Mouse (Mus musculus) embryonic facial prominence, embryonic 14.5 days (tissue): Measurements from ENCODE around the gene Asb7. TPM values are rescaled to one million over a fixed set of nuclear protein-coding genes. Genes with fewer than 3 reads are reported as not detected.
A peak's percentile ranks its signal among the peaks of the same experiment; 100 is the strongest.

Experiments
- ATAC-seq: fragments of 200-750 bp; cut with Nextera tagmentation; 2 replicates; pipeline ENCODE4 v1.8.0; 2017; ENCODE audit warnings: low read depth, moderate number of reproducible peaks, moderate TSS enrichment
- DNase-seq: peaks from one replicate; pipeline ENCODE4 v3.0.0-alpha.2; 2015; ENCODE audit warnings: low spot score
- H3K27ac ChIP-seq: fragments of 300-500 bp; sonication (generic); replicated peaks from 2 replicates; pipeline ENCODE4 v1.5.1; 2014; ENCODE audit warnings: low read depth, mild to moderate bottlenecking, low read length, moderate library complexity
- H3K27me3 ChIP-seq: fragments of 300-500 bp; sonication (generic); replicated peaks from 2 replicates; pipeline ENCODE4 v1.6.1; 2014; ENCODE audit warnings: low read length; ENCODE audit not compliant: control insufficient read depth, insufficient read depth
- H3K36me3 ChIP-seq: fragments of 300-500 bp; sonication (generic); 2 replicates; pipeline ENCODE4 v1.6.1; 2014; ENCODE audit warnings: low read length, mixed read lengths; ENCODE audit not compliant: control insufficient read depth, insufficient read depth
- H3K4me1 ChIP-seq: fragments of 300-500 bp; sonication (generic); 2 replicates; pipeline ENCODE4 v1.6.1; 2014; ENCODE audit warnings: antibody characterized with exemption, low read length; ENCODE audit not compliant: control insufficient read depth, insufficient read depth
- H3K4me2 ChIP-seq: fragments of 300-500 bp; sonication (generic); 2 replicates; pipeline ENCODE4 v1.6.1; 2014; ENCODE audit warnings: low read depth, mild to moderate bottlenecking, low read length, moderate library complexity, mixed read lengths
- H3K4me3 ChIP-seq: fragments of 300-500 bp; sonication (generic); 2 replicates; pipeline ENCODE4 v1.5.1; 2014; ENCODE audit warnings: low read depth, mild to moderate bottlenecking, low read length
- H3K9ac ChIP-seq: fragments of 300-500 bp; sonication (generic); 2 replicates; pipeline ENCODE4 v1.6.1; 2014; ENCODE audit warnings: low read depth, mild to moderate bottlenecking, low read length, moderate library complexity, mixed read lengths
- H3K9me3 ChIP-seq: fragments of 300-500 bp; sonication (generic); 2 replicates; pipeline ENCODE4 v1.6.1; 2016; ENCODE audit warnings: low read length; ENCODE audit not compliant: control insufficient read depth
- WGBS: fragments of 180-500 bp; shearing (Covaris S2); extraction: QIAGEN DNeasy Blood & Tissue Kit; methylation state at CpG from one replicate; pipeline ENCODE4 v1.1.7; 2014; 5-methylcytosine and 5-hydroxymethylcytosine counted together
- polyA plus RNA-seq: library from polyadenylated mRNA; unstranded; fragments of >200 nt; fragmentation: Nextera tagmentation; extraction: Ambion mirVana; gene quantifications from 2 replicates; pipeline ENCODE4 v1.2.1, GENCODE M21; 2014

The Asb7 gene
- polyA plus RNA-seq: 11.5 and 14.1 TPM in 2 replicates

DNA sequence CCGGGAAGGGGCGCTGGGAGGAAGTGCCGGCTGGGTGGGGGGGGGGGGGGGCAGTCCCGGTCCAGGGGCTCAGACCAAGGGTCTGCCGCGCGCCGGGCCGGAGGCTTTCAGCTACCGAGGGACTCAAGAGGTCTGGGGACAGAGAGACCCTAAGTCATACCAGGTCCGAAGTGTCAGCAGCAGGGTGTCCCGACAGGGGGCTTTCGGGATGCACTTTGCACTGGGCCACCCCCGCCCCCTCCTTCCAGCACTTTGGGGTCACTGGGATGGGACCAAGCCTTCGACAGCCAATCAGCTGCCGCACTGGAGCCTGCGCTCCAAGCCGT lies at the start of gene Asb7:
Gene Asb7, minus strand, starts transcription at position 303 of the 326 bp plus-strand sequence.
- Histone ChIP-seq H3K9ac (peak within 1 kb of the TSS; percentile 83), H3K27ac (peak within 1 kb of the TSS; percentile 89), H3K4me2 (peak within 1 kb of the TSS; percentile 89), H3K9me3 (no peaks in the 10 kb centered on the region), H3K27me3 (no peaks in the 10 kb centered on the region), H3K4me1 (peaks cover 12% of the 10 kb centered on the region; the same call in 1 of the 2 replicates), H3K36me3 (peaks cover 4% of the 10 kb centered on the region; the same call in 1 of the 2 replicates), H3K4me3 (peak within 1 kb of the TSS; percentile 83)
- 0% methylated on average over 10 of the region's 18 CpGs for WGBS
- ATAC-seq (peak; percentile 0; the same call in 1 of the 2 replicates), DNase-seq (no peak)

GRCm38 (mm10) chr7:66737418-66737817 lies 48.0 kb upstream of the Asb7 start:
- Histone ChIP-seq H3K27me3 (no peaks in the 10 kb centered on the region), H3K27ac (no peak overlapping the region), H3K9me3 (no peaks in the 10 kb centered on the region), H3K9ac (no peak overlapping the region), H3K4me3 (no peak overlapping the region), H3K4me2 (no peak overlapping the region), H3K4me1 (no peaks in the 10 kb centered on the region), H3K36me3 (no peaks in the 10 kb centered on the region)
- ATAC-seq: no peak
- 86% methylated on average over 4 of the region's 4 CpGs for WGBS
- DNase-seq: no peak

DNA sequence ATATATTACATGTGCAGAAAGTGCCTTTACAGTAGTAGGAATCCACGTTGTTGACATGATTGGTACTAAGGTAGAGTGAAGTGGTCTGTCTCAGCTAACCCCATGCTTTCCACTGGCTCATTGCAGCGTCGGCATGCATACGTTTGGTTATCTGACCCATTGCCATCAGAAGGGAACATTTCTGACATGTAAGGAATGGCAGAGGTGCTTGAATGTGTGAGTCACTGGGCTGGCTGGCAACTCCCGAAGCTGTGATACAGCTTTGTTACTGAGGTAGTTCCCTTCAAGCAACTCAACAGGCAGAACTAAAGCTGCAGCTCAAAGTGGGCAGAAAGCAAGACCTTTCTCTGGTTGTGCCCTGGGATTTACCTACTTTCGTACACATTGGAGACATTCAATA lies 45.6 kb upstream of the Asb7 start:
- H3K4me1 ChIP-seq: no peaks in the 10 kb centered on the region
- H3K4me2 ChIP-seq: no peak overlapping the region
- no peak overlapping the region for H3K9ac ChIP-seq
- H3K36me3 ChIP-seq: no peaks in the 10 kb centered on the region
- H3K9me3 ChIP-seq: no peaks in the 10 kb centered on the region
- H3K27ac ChIP-seq: no peak overlapping the region
- no peaks in the 10 kb centered on the region for H3K27me3 ChIP-seq
- no peak overlapping the region for H3K4me3 ChIP-seq
- whole genome bisulfite sequencing: 83% methylated on average over 6 of the region's 6 CpGs
- DNase-seq (no peak), ATAC-seq (no peak)

DNA sequence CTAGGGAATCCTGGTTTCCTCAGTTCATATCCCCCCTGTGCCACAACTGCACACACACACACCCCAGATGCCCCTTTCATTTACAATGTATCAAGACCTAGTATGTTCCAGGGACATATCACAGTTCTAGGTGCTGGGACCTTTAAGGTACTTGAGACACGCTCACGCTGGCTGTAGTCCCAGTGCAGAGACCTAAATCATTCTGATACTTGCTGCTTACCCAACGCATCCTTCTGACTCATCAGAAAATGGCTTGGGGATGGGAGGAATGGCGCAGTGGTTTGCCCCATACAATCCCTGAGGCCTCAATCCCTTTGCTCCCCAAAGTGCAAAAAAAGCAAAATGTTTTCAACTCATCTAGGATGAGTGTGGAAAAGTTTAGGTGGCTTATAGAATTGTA lies 45.1 kb upstream of the Asb7 start:
- Histone ChIP-seq H3K4me1 (no peaks in the 10 kb centered on the region), H3K9me3 (no peaks in the 10 kb centered on the region), H3K36me3 (no peaks in the 10 kb centered on the region), H3K27me3 (no peaks in the 10 kb centered on the region), H3K9ac (no peak overlapping the region), H3K27ac (no peak overlapping the region), H3K4me3 (no peak overlapping the region), H3K4me2 (no peak overlapping the region)
- no peak for DNase-seq
- WGBS: 92% methylated on average over 4 of the region's 4 CpGs
- no peak for ATAC-seq

GRCm38 (mm10) chr7:66733882-66734281 lies 44.5 kb upstream of the Asb7 start:
- 96% methylated on average over 11 of the region's 11 CpGs for WGBS
- Histone ChIP-seq H3K27me3 (no peaks in the 10 kb centered on the region), H3K9me3 (no peaks in the 10 kb centered on the region), H3K9ac (no peak overlapping the region), H3K36me3 (no peaks in the 10 kb centered on the region), H3K4me3 (no peak overlapping the region), H3K27ac (no peak overlapping the region), H3K4me2 (no peak overlapping the region), H3K4me1 (no peaks in the 10 kb centered on the region)
- ATAC-seq: no peak
- no peak for DNase-seq

DNA sequence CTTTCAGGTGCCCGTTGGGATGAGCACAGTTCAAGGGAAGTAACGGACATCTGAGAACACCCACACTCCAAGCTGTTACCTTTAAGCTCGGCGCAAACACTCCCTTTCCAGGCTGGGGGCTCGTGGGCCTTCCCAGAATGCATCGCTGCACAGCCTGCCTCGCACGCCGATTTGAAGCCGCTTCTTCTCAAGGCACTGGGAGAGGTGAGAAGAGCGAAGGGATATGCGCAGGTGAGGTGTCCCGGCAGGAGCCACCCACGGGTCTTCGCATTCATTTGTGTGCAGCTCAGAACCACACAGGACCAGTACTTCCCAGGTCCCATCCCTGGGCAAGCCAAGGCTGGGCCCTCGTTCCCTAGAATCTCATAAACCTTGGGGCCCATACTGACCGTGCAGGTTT lies 44.0 kb upstream of the Asb7 start:
- H3K4me2 ChIP-seq: no peak overlapping the region
- H3K4me1 ChIP-seq: no peaks in the 10 kb centered on the region
- H3K4me3 ChIP-seq: no peak overlapping the region
- H3K27me3 ChIP-seq: no peaks in the 10 kb centered on the region
- H3K9me3 ChIP-seq: no peaks in the 10 kb centered on the region
- ATAC-seq: no peak
- no peak for DNase-seq
- H3K9ac ChIP-seq: no peak overlapping the region
- no peaks in the 10 kb centered on the region for H3K36me3 ChIP-seq
- WGBS: 92% methylated on average over 17 of the region's 17 CpGs
- no peak overlapping the region for H3K27ac ChIP-seq

- no peak for ATAC-seq
- no peak overlapping the region for H3K27ac ChIP-seq
- no peaks in the 10 kb centered on the region for H3K9me3 ChIP-seq
- no peaks in the 10 kb centered on the region for H3K4me1 ChIP-seq
- no peaks in the 10 kb centered on the region for H3K27me3 ChIP-seq
- H3K36me3 ChIP-seq: no peaks in the 10 kb centered on the region
- WGBS: 79% methylated on average over 2 of the region's 2 CpGs
- no peak for DNase-seq
- no peak overlapping the region for H3K9ac ChIP-seq
- no peak overlapping the region for H3K4me3 ChIP-seq
- no peak overlapping the region for H3K4me2 ChIP-seq
Observed at GRCm38 (mm10) chr7:66729232-66729631, 39.8 kb upstream of the Asb7 start.

GRCm38 (mm10) chr7:66728072-66728471 lies 38.7 kb upstream of the Asb7 start:
- 96% methylated on average over 6 of the region's 6 CpGs for WGBS
- Histone ChIP-seq H3K9me3 (no peaks in the 10 kb centered on the region), H3K9ac (no peak overlapping the region), H3K4me2 (no peak overlapping the region), H3K4me1 (no peaks in the 10 kb centered on the region), H3K4me3 (no peak overlapping the region), H3K27me3 (no peaks in the 10 kb centered on the region), H3K36me3 (0 out of 2 replicates have a peak, but pooled peaks cover 2% of the 10 kb centered on the region), H3K27ac (no peak overlapping the region)
- no peak for ATAC-seq
- no peak for DNase-seq

DNA sequence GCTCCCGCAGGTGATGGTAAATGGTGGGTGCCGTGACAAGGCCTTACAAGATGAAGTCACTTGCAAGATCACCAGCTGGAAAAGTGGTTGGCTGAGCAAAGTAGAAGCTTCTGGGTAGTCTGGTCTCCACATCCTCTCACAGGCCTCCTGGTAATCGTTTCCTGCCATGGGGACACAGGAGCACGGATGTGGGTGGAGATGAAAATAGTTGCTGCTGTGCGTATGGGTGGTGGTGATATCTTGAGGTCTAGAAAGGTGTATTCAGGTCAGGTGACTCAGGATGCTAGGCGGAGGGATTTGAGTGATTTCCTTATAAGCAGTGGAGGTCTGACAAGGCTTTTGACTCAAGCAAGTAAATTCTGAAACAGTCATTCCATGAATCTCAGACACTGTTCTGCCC lies 35.6 kb upstream of the Asb7 start:
- Histone ChIP-seq H3K27me3 (no peaks in the 10 kb centered on the region), H3K27ac (no peak overlapping the region), H3K4me1 (no peaks in the 10 kb centered on the region), H3K4me2 (no peak overlapping the region), H3K4me3 (no peak overlapping the region), H3K9me3 (no peaks in the 10 kb centered on the region), H3K9ac (no peak overlapping the region), H3K36me3 (peaks cover 11% of the 10 kb centered on the region)
- 75% methylated on average over 6 of the region's 6 CpGs for WGBS
- no peak for ATAC-seq
- DNase-seq: no peak
